Mouse (Mus musculus) lung, postnatal 0 days (tissue): Measurements from ENCODE around the gene Pcdh9.

Experiments used
- CTCF ChIP-seq: IDR thresholded peaks from 2 replicates; pipeline ENCODE4 v1.5.1; 2016; ENCODE audit warnings: antibody characterized with exemption, mild to moderate bottlenecking
- EP300 ChIP-seq: IDR thresholded peaks from 2 replicates; pipeline ENCODE4 v1.6.1; 2016; ENCODE audit warnings: antibody characterized with exemption, mild to moderate bottlenecking, control low read depth

GRCm38 (mm10) chr14:93880071-93880470 is 10.4 kb downstream of the Pcdh9 start:
- TF ChIP-seq EP300, result no peak
- TF ChIP-seq CTCF, result no peak
